In the genomic region with DNA sequence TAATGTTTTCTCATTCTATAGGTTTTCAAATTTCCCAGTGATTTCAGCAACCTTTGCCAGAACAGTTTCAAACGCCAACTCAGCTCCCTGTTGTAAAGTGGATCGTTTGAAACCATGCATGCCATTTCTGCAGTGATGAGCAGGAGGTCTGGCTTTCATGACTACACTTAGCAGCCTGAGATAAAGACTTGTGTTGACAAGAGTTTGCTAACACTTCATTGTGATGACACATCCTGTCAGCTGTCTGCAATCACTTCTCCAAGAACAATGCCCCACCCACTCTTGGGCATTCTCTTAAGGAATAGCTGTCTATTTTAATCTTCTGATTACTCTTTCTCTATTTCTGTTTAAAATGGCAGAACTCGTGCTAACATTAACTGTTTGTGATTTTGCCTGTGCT, we compare ENCODE assay signal across 20 mouse cellular contexts. TPM values are rescaled to one million over a fixed set of nuclear protein-coding genes. Genes with fewer than 3 reads are reported as not detected.
DNase-seq lines count a peak whose midpoint lies in the region; ATAC-seq and TF ChIP-seq lines count a peak whose summit lies in the region.
"Had no signal": no experiment of that assay in that cellular context is flagged by ENCODE, and none has a peak within 500 bp of the region (broad histone marks: within the 10 kb centered on the region; RNA-seq: fewer than 3 reads in every experiment).

No protein-coding gene starts in this region.

- no peak for TF ChIP-seq EP300 in MEL (IDR thresholded peaks at IDR 0.05; ENCODE audit: low read depth in 1 of 2, low read length in 2 of 2)

- no peak for ATAC-seq in embryonic facial prominence, embryonic 14.5 days (ENCODE audit: low read depth)
- ATAC-seq in heart, embryonic 12.5 days (ENCODE audit: insufficient number of reproducible peaks, low FRiP score): peak; percentile 85; the same call in 1 of the 2 replicates
- ATAC-seq in monocyte, adult 5-6 weeks (replicated peaks; ENCODE audit: insufficient number of reproducible peaks, low FRiP score, low TSS enrichment, poor library complexity, severe bottlenecking): no peak
- no peak for ATAC-seq in frontal cortex, adult (ENCODE audit: low TSS enrichment)
- ATAC-seq: activated CD4-positive, CD25-positive, alpha-beta regulatory T cell, adult 4 months; intestine, embryonic 15.5 days had no signal

- TF ChIP-seq POLR2A in MEL (IDR thresholded peaks at IDR 0.05; ENCODE audit: control insufficient read depth in 1 of 2, insufficient read depth in 1 of 2, low read depth in 1 of 2, low read length in 2 of 2, poor library complexity in 1 of 2): no peak

- H3K36me3 ChIP-seq in embryonic facial prominence, embryonic 14.5 days (ENCODE audit: control insufficient read depth, insufficient read depth, low read length): no peaks in the 10 kb centered on the region
- H3K36me3 ChIP-seq in embryonic facial prominence, embryonic 10.5 days (replicated peaks): no peaks in the 10 kb centered on the region
- H3K36me3 ChIP-seq in MEL (ENCODE audit: control insufficient read depth in 1 of 2, insufficient read depth in 2 of 2, low read length in 2 of 2): no peaks in the 10 kb centered on the region
- H3K36me3 ChIP-seq in heart, embryonic 12.5 days: no peaks in the 10 kb centered on the region
- H3K36me3 ChIP-seq: G1E; intestine, embryonic 15.5 days; liver, embryonic 15.5 days; midbrain, embryonic 12.5 days had no signal

- no peaks in the 10 kb centered on the region for H3K9me3 ChIP-seq in embryonic facial prominence, embryonic 14.5 days (ENCODE audit: control insufficient read depth, low read length)
- H3K9me3 ChIP-seq in embryonic facial prominence, embryonic 10.5 days: no peaks in the 10 kb centered on the region
- H3K9me3 ChIP-seq in MEL (replicated peaks; ENCODE audit: insufficient read depth, low read length): no peaks in the 10 kb centered on the region
- no peaks in the 10 kb centered on the region for H3K9me3 ChIP-seq in heart, embryonic 12.5 days (replicated peaks)
- H3K9me3 ChIP-seq: G1E; intestine, embryonic 15.5 days; liver, embryonic 15.5 days; midbrain, embryonic 12.5 days had no signal

- H3K27ac ChIP-seq in embryonic facial prominence, embryonic 14.5 days (replicated peaks; ENCODE audit: low read depth, low read length): no peak overlapping the region
- no peak overlapping the region for H3K27ac ChIP-seq in embryonic facial prominence, embryonic 10.5 days (replicated peaks)
- no peak overlapping the region for H3K27ac ChIP-seq in MEL (ENCODE audit: control insufficient read depth, low read depth, low read length)
- no peak overlapping the region for H3K27ac ChIP-seq in heart, embryonic 12.5 days (ENCODE audit: poor library complexity, severe bottlenecking)
- H3K27ac ChIP-seq: intestine, embryonic 15.5 days; liver, embryonic 15.5 days; midbrain, embryonic 12.5 days had no signal

- no peak for TF ChIP-seq RAD21 in MEL (IDR thresholded peaks at IDR 0.05; ENCODE audit: low read depth, low read length)

- DNase-seq in embryonic facial prominence, embryonic 14.5 days (ENCODE audit: low spot score): peak; percentile 13
- no peak for DNase-seq in embryonic facial prominence, embryonic 10.5 days (ENCODE audit: low spot score)
- DNase-seq in MEL (ENCODE audit: low read depth, low spot score): peak; percentile 21
- peak; percentile 76 for DNase-seq in lung, postnatal 10 days
- no peak for DNase-seq in cerebellum, adult 9-10 months
- DNase-seq: cerebellum, postnatal 36 days; kidney, postnatal 10 days; thymus, adult 18-20 months had no signal

- H3K4me2 ChIP-seq in embryonic facial prominence, embryonic 14.5 days (ENCODE audit: low read depth, low read length): no peak overlapping the region
- H3K4me2 ChIP-seq in heart, embryonic 12.5 days: no peak overlapping the region
- H3K4me2 ChIP-seq: intestine, embryonic 15.5 days; liver, embryonic 15.5 days; midbrain, embryonic 12.5 days had no signal

- H3K9ac ChIP-seq in embryonic facial prominence, embryonic 14.5 days (ENCODE audit: low read depth, low read length): no peak overlapping the region
- H3K9ac ChIP-seq in MEL (ENCODE audit: control insufficient read depth, low read depth, low read length, poor library complexity, severe bottlenecking): no peak overlapping the region
- H3K9ac ChIP-seq in heart, embryonic 12.5 days: no peak overlapping the region
- H3K9ac ChIP-seq: intestine, embryonic 15.5 days; liver, embryonic 15.5 days; midbrain, embryonic 12.5 days had no signal

- H3K79me2 ChIP-seq in MEL (ENCODE audit: control insufficient read depth, insufficient read depth, low read length, poor library complexity): no peaks in the 10 kb centered on the region

- no peaks in the 10 kb centered on the region for H3K4me1 ChIP-seq in embryonic facial prominence, embryonic 14.5 days (ENCODE audit: control insufficient read depth, insufficient read depth, low read length)
- H3K4me1 ChIP-seq in embryonic facial prominence, embryonic 10.5 days: no peaks in the 10 kb centered on the region
- H3K4me1 ChIP-seq in MEL (ENCODE audit: control insufficient read depth in 1 of 2, insufficient read depth in 2 of 2, low read length in 2 of 2): no peaks in the 10 kb centered on the region
- H3K4me1 ChIP-seq in heart, embryonic 12.5 days (replicated peaks): no peaks in the 10 kb centered on the region
- H3K4me1 ChIP-seq: intestine, embryonic 15.5 days; liver, embryonic 15.5 days; midbrain, embryonic 12.5 days had no signal

- WGBS in embryonic facial prominence, embryonic 14.5 days: 45% methylated on average over 3 of the region's 3 CpGs
- 68% methylated on average over 3 of the region's 3 CpGs for WGBS in embryonic facial prominence, embryonic 10.5 days
- 11% methylated on average over 3 of the region's 3 CpGs for WGBS in heart, embryonic 12.5 days

- H3K4me3 ChIP-seq in embryonic facial prominence, embryonic 14.5 days (ENCODE audit: low read depth, low read length): no peak overlapping the region
- H3K4me3 ChIP-seq in embryonic facial prominence, embryonic 10.5 days: no peak overlapping the region
- H3K4me3 ChIP-seq in MEL (ENCODE audit: control insufficient read depth in 1 of 2, insufficient read depth in 1 of 2, low read depth in 2 of 2, low read length in 2 of 2): no peak overlapping the region
- H3K4me3 ChIP-seq in heart, embryonic 12.5 days: no peak overlapping the region
- H3K4me3 ChIP-seq: intestine, embryonic 15.5 days; liver, embryonic 15.5 days; midbrain, embryonic 12.5 days had no signal

- no peak for TF ChIP-seq CTCF in MEL (IDR thresholded peaks at IDR 0.05 in 2 of 3, conservative IDR thresholded peaks at IDR 0.05 in 1 of 3; ENCODE audit: control insufficient read depth in 1 of 3, insufficient read depth in 1 of 3, low read depth in 2 of 3, low read length in 3 of 3, poor library complexity in 1 of 3, severe bottlenecking in 1 of 3)

- H3K27me3 ChIP-seq in embryonic facial prominence, embryonic 14.5 days (replicated peaks; ENCODE audit: control insufficient read depth, insufficient read depth, low read length): no peaks in the 10 kb centered on the region
- no peaks in the 10 kb centered on the region for H3K27me3 ChIP-seq in embryonic facial prominence, embryonic 10.5 days (replicated peaks; ENCODE audit: low read depth, poor library complexity, severe bottlenecking)
- peaks cover 1 to 2% of the 10 kb centered on the region in 2 experiments; a peak in 1 of 4 replicates for H3K27me3 ChIP-seq in MEL (ENCODE audit: control insufficient read depth in 1 of 2, insufficient read depth in 2 of 2, low read length in 2 of 2)
- H3K27me3 ChIP-seq in heart, embryonic 12.5 days (replicated peaks): peaks cover 11% of the 10 kb centered on the region; the same call in 1 of the 2 replicates
- H3K27me3 ChIP-seq: intestine, embryonic 15.5 days; liver, embryonic 15.5 days; midbrain, embryonic 12.5 days had no signal

TF ChIP-seq in MEL, 35 proteins besides CTCF, POLR2A, EP300 and RAD21:
- TF ChIP-seq MAZ (IDR thresholded peaks at IDR 0.05; ENCODE audit: low read depth, low read length) (no peak), E2F4 (IDR thresholded peaks at IDR 0.05; ENCODE audit: borderline replicate concordance, low read depth, low read length) (no peak), CHD1 (IDR thresholded peaks at IDR 0.05; ENCODE audit: low read depth, low read length) (no peak), ETS1 (IDR thresholded peaks at IDR 0.05; ENCODE audit: low read depth, low read length) (peak; percentile 49; the same call in 1 of the 2 replicates), KAT2A (conservative IDR thresholded peaks at IDR 0.05; ENCODE audit: low read depth, low read length) (no peak), CHD2 (IDR thresholded peaks at IDR 0.05; ENCODE audit: low read length) (no peak)

RNA-seq across cellular contexts. Expression of a gene that starts 2.2 kb away (rescaled TPM):
- polyA plus RNA-seq in embryonic facial prominence, embryonic 14.5 days (2014; fragmentation: Nextera tagmentation; extraction: Ambion mirVana): 3.4 and 12.3 TPM in 2 replicates
- polyA plus RNA-seq in embryonic facial prominence, embryonic 10.5 days (2016; fragmentation: Nextera tagmentation; extraction: Ambion mirVana): not detected in 2 replicates
- not detected in 2 replicates for total RNA-seq in MEL (2012; rRNA removed)
- polyA plus RNA-seq in MEL (2012; ENCODE audit: insufficient read depth in 1 of 2, insufficient read length in 2 of 2, low read depth in 1 of 2, low replicate concordance in 2 of 2, missing spikeins in 1 of 2): not detected
- 0.14 TPM in 1 of 2 replicates, not detected in the other for polyA plus RNA-seq in heart, embryonic 12.5 days (2016; fragmentation: Nextera tagmentation; extraction: Ambion mirVana)
- not detected in 3 replicates for total RNA-seq in monocyte, adult 5-6 weeks (2017)
- total RNA-seq: hematopoietic stem cell, adult 5-6 weeks; layer of hippocampus, postnatal 25 days had no signal
- polyA plus RNA-seq: activated CD4-positive, CD25-positive, alpha-beta regulatory T cell, adult 4 months; G1E; limb, embryonic 11.5 days; midbrain, embryonic 12.5 days; neural tube, embryonic 11.5 days had no signal

Comparison
In these comparisons a context has a peak if more than half of its experiments do, and no peak if none do; other contexts are left out.
1. DNase-seq: peak in embryonic facial prominence, embryonic 14.5 days (single experiment), MEL (single experiment) and lung, postnatal 10 days (single experiment); none in embryonic facial prominence, embryonic 10.5 days (single experiment) and cerebellum, adult 9-10 months (single experiment).